Mouse (Mus musculus) embryonic stem cell, embryonic (primary cell): Measurements from ENCODE around the gene Vav3.

Experiments used
- CTCF ChIA-PET, 4 experiments: fragments of 300-600 bp in 2 of 4; fragments of 350-600 bp in 2 of 4; sonication (Branson Sonifier 250); formaldehyde crosslinking; loops; one replicate each; lab custom pipeline; 2022; ENCODE audit warnings: inconsistent platforms in 2 of 4; lab: Charles Lee
- POLR2A ChIA-PET, 4 experiments: fragments of 300-600 bp in 2 of 4; fragments of 350-600 bp in 2 of 4; sonication (Branson Sonifier 250); formaldehyde crosslinking; loops; one replicate each; lab custom pipeline; 2022; ENCODE audit warnings: antibody characterized with exemption in 4 of 4, inconsistent platforms in 1 of 4; lab: Charles Lee

The Vav3 gene

DNA sequence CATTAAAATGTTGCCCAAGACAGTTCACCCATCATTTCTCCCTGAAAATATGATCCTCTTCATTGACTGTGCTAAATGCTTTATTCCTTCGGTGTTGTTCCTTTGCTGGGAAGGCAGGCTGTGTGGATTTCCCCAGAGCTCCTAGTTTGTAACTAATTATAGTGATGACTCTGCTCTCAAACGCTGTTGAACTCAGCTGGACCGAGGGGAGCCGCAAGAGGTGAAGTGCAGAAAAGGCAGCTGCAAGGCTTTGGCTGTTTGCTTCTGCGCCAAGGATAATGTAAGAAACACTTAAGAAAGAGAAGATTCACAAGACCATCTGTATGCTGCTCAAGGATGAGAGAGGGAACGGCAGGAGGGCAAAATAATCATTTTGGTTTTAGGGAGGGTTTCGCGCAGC, 136.1 kb downstream of the Vav3 start:
- POLR2A ChIA-PET = no interaction called here
- CTCF ChIA-PET = interaction anchor here in 1 of 4 experiments (0.5 kb wide), 1 partner anchor 341 kb away, joined by 6 read pairs; no protein-coding TSS in a partner anchor

DNA sequence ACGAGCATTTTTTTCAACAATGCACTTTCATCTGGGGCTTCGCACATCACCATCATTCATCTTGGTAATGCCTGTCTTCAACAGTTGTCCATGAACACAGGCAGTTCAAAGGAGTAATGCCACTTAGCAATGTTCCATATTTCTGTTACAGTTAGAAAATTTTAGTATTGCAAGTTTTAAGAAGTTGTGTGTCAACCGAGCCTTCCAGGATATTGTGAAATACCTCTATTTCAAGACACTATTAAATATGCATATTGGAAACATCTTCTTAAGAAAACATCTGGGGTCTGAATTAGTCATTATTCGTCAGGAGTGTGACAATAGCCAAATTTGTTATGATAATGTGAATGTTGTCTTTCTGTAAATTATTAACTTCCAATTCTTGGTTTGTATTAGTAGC, 137.8 kb downstream of the Vav3 start:
- CTCF ChIA-PET = no interaction called here
- POLR2A ChIA-PET = no interaction called here

DNA sequence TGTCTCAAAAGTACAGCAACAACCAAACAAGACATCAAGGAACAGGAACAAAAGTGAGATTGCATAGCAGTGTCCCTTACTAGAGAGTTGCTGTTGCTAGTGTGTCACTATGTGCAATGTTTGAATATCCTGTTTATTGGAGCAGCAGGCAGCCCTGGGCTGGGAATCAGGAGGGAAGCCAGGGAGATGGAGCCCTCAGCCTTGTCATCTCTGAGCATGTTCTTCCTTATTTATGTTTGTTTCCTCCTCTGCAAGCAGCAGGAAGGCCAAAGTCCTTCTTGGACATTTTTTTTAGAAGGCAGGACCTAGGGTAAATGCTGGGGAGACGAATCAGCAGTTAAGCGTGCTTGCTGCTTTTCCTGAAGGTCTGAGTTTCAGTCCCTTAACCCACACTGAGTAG, 140.2 kb downstream of the Vav3 start:
- ChIA-PET CTCF (no interaction called here), POLR2A (no interaction called here)

DNA sequence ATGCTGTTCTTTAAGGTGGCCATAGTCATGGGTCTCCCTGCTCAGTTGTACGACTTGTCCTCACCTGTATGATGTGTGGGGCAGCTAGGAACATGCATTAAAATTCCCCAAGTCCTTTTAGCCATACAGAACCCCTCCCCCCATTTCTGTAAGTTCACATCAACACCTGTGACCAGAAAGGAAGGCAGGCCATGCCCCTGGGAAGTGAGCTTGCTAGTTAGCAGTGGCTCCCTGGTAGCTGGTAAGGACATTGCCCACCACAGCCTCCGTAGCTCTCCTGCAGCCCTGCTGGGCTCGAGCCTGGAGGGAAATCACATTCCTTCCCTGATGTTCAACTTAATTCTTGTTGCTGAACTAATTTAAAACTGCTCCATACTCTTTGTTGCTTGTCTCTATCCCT, 146.3 kb downstream of the Vav3 start:
- POLR2A ChIA-PET = no interaction called here

DNA sequence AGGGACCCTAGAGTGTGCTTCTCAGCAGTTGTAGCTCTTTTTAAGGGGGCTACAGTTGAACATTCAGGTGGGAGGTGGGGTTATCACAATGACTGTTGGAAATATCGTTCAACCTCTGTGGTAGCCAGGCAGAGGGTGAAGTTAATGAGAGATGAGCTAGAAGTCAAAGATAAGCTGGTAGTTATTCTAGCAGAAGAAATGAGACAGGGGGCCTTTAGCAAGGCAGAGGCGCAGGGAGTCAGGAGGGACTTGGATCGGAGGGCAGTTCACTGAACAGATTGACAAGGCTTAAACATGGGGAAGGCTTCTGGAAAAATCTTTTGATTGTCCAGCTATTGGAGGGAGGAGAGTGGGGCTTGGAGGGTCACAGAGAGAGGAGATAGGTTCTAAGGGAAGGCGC, 147.4 kb downstream of the Vav3 start:
- POLR2A ChIA-PET = no interaction called here
- CTCF ChIA-PET = no interaction called here

More for the DNA sequence above, 146.3 kb downstream of the Vav3 start:
- CTCF ChIA-PET = no interaction called here

DNA sequence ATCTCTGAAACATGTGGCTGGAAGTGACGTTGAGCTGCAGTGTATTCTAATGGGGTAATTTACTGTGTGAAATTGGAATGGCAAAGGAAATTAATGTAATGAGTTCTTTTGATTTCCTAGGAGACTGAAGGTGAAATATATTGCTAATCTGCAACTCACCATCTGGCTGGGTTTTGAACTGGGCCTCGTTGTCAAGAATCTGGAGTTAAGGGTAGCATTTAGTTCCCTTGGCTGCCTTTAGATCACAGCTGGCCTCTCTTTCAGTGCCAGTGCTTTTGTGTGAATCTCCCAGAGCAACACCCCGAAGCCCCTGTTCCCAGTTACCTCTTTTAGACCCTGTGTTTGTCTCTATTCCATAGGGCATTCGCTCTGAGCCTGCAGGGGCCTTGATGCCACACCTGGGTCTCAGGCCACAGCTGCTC, 148.3 kb downstream of the Vav3 start:
- POLR2A ChIA-PET = interaction anchor here in 1 of 4 experiments (0.5 kb wide), 1 partner anchor 202 kb away, joined by 3 read pairs; no protein-coding TSS in a partner anchor

DNA sequence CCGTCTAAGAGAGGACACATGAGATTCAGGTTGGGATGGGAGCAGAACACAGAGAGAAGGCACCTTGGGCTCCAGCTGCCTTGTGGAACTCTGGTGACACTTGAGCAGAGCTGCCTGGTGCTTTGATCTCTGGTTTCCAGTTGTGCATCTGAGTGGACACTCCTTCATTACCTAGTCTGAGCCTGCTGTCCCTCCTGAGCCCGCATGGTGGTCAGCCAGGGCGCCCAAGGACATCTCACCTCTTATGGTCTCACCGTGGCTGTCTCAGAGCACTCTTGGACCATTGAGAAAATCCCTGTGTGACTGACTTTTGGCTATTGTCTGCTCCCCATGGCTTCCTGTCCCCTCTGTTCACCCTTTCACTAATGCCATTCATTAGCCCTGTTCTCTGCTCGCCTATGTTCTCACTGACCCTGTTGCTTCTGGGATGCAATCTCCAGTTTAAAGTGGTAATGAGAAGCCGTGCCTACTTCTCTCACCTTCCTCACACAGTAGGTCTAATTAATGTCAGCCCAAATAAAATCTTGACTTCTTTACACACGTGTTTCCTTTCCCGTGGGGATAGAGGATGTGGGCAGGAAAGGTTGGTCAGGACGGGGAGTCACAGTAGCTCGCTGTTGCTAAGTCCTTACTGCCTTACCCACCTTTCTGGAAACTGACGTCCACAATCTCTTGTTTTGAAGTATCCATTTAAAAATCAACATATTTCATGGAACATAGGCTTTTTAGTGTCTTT, 150.3 kb downstream of the Vav3 start:
- POLR2A ChIA-PET = no interaction called here

More for the DNA sequence above, 148.3 kb downstream of the Vav3 start:
- CTCF ChIA-PET = interaction anchor here in 1 of 4 experiments (1.4 kb wide), 1 partner anchor 318 kb away, joined by 3 read pairs; no protein-coding TSS in a partner anchor

DNA sequence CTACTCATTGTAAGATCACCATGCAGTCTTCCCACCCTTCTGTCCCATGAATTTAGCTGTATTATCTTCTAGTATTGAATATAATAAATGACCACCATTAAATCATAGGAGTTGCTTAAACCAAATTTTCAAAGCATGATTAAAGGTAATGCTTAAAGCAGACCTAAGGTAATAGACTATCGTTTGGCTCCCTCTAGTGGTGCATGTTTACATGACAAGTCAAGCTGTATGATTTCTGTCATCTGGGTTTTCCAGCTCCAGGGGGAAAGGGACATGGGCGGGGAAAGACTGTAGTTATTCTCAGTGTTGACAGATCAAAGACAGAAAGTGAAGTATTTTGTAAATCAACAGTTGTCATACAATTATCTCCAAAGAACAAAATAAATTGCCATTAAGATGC, 151.1 kb downstream of the Vav3 start:
- CTCF ChIA-PET = interaction anchor here (0.5 to 2.2 kb wide), 18 partner anchors 19 to 528 kb away, joined by 3 to 9 read pairs (median 4); partner anchors contain the start of genes Fam102b (in 2 of the 4) and Slc25a24 (in 2 of the 4)
- POLR2A ChIA-PET = no interaction called here

More for the DNA sequence above, 150.3 kb downstream of the Vav3 start:
- CTCF ChIA-PET = interaction anchor here in 3 of 4 experiments (0.5 to 2.2 kb wide), 11 partner anchors 22 to 513 kb away, joined by 3 to 9 read pairs (median 4); partner anchors contain the start of genes Slc25a24 (in 2 of the 3) and Fam102b (in 1 of the 3)

DNA sequence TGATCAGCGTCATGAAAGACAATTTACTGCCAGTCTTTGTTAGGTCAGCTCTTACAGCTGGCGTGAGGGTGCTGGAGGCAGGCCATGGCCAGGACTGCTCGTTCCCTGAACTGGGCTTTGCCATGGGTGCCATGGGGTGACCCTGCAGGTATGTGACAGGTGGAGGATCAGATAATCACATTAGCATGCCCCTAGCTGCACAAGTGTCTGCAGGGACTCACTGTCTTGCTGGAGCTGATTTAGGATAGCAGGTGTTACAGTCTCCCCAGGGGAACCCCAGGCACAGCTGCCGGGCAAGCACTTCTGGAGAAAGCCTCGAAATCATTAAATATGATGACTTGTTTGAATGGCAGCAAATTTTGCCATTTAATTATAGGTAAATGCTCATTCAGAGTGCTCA, 156.0 kb downstream of the Vav3 start:
- ChIA-PET CTCF (no interaction called here), POLR2A (no interaction called here)

DNA sequence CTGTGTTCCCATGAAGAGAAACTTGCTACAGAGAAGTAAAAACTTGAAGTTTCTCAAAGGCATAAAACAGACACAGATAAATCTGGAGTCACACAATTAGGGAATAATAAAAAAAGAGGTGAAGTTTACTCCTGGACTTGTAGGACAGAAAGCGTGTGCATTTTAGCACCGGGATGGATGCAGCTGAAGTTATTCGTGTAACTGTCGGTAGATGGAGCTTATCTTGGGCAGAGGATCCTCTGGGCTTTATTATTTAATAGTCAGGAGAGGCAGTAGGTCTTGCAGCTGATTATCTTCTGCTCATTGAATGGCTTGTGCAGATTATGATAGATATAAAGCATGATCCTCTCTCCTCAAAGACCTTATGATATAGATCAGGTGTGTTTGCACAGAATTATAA, 156.6 kb downstream of the Vav3 start:
- CTCF ChIA-PET = no interaction called here
- POLR2A ChIA-PET = no interaction called here

DNA sequence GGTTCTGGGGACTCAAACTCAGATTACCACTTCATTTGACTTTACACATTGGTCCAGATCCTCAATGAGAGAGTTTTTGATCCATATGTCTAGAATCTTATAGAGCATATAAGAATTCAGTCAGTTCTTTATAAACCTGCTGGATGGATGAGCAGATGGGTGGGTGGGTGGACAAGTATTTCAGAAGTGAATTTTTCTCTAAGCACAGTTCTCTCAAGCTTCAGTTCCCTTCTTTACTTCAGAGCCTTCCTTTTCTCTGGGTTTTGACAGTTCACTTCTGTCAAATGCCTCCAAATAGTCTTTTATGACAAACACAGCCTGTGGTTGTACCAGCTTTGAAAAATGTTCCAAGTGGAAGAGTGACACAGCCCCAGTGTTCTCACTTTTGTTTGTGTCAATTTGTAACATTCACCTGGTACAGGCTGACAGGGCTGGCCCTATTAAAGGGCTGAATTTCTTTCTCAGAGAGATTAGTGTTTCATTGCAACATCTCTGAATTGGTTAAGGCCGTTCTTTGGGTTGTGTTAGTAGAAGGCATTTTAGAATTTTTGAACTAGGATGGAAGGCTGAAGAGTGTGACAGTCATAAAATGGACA, 159.5 kb downstream of the Vav3 start:
- ChIA-PET POLR2A (no interaction called here), CTCF (no interaction called here)

DNA sequence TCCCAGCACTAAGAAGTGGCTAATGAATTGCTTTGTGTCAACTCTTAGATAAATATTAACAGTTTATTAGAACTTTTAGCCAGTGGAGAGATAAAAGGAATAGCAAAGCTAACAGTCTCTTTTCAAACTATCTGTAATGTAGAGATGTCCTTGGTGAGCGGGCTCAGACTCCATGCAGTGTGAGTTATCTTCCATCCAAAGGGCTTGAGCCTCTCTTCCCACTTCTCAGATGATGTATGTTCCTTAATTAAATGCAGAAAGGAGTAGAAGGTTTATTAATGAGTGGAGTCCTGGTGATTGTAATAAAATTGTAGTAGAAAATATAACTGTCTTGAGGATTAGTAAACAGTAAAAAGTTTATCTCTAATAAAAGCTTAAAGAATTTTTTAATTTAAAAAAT, 169.3 kb downstream of the Vav3 start:
- ChIA-PET POLR2A (no interaction called here), CTCF (no interaction called here)

DNA sequence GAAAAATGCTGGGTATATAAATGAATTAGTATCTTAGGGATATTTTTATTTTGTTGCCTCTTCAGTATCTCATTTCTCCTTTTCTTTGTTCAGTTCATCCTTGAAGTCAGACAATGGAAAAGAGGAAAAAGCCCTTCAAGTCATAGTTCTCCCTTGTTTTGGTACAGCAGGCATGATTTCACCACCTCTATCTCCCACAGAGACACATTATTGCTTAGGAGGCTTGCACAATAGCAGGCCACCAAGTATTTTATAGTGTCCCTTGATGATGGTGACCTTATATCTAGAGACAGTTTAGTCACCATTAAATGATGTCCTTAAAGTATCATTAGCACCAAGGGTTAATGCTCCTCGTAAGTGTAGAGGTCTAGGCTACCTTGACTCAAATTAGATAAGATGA, 171.4 kb downstream of the Vav3 start:
- CTCF ChIA-PET = no interaction called here
- POLR2A ChIA-PET = no interaction called here

DNA sequence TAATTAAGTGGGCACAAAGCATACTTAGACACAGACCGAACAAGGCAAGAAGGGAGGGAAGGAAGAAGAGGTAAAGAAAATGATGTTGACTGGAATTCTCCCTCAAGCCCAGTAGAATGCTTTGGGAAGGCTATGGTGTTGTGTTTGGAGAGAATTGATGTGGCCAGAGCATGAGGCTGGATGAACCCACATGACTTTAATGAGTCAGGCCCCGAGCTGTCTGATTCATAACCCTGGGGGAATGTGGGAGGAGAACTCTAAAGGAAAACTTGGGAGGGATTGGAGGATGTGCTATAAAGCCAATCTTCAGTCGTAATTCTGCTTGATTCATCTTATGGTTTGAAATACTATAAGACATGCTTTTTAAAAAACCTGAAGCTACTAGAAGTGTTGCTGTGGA, 175.0 kb downstream of the Vav3 start:
- CTCF ChIA-PET = no interaction called here

DNA sequence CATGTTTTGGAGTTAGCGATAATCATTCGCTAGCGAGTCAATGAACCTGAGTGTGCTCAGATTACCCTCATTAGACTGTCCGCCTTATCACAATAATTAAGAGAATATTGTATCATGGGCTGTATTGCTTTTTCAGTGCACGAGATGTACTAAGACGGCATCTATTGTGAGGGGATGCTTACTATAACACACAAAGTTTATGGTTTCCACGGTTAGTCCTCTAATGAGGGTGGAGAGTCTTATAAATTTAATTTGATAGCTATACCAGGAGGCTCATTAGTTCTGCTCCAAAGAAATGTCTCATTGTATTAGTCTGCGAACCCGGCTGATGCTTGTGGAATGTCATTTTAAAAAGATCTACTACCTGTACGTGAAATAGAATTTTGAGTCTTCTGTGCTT, 175.9 kb downstream of the Vav3 start:
- CTCF ChIA-PET = interaction anchor here in 1 of 4 experiments (0.5 kb wide), 1 partner anchor 682 kb away, joined by 3 read pairs; no protein-coding TSS in a partner anchor

More for the DNA sequence above, 175.0 kb downstream of the Vav3 start:
- POLR2A ChIA-PET = no interaction called here

DNA sequence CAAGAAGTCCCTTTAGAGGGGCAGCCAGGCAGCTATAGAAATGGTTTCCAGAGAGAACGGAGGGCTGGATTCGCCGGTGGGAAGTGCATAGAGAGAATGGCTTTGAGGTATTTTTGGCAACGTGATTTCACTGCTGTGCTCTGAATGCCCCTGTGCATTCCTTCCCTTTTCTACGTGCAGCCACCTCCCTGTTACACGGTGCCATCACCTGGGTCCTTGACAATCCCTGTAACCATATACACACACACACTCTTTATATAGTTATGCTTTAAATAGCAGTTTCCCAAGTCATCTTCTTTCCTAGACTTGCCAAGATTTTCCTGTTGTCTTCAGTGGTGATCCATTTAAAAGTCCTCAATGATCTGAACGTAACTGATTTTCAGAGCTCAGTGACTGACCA, 181.7 kb downstream of the Vav3 start:
- POLR2A ChIA-PET = interaction anchor here in 1 of 4 experiments (0.6 kb wide), 1 partner anchor 175 kb away, joined by 3 read pairs; no protein-coding TSS in a partner anchor
- CTCF ChIA-PET = no interaction called here

More for the DNA sequence above, 175.9 kb downstream of the Vav3 start:
- POLR2A ChIA-PET = no interaction called here

DNA sequence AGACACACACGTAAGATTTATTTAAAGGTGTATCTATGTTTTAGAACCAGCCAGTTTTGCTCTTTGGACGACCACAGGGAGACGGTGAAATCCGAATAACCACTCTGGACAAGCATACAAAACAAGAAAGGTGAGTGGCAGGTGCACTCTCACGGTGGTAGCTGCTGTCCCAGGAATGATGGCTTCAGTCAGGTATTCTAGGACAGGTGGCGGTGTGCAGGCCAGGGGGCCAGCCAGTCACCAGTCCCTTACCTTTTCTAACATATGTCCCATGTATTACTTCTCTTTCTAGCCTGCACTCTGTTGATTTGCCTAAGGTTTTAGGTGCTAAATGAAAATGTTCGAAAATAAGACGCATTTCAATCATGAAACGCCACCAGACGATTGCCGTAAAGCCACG, 185.4 kb downstream of the Vav3 start:
- ChIA-PET POLR2A (no interaction called here), CTCF (interaction anchor here in 2 of 4 experiments (0.5 to 0.8 kb wide), 2 partner anchors 16 to 257 kb away, joined by 3 read pairs; no protein-coding TSS in a partner anchor)

DNA sequence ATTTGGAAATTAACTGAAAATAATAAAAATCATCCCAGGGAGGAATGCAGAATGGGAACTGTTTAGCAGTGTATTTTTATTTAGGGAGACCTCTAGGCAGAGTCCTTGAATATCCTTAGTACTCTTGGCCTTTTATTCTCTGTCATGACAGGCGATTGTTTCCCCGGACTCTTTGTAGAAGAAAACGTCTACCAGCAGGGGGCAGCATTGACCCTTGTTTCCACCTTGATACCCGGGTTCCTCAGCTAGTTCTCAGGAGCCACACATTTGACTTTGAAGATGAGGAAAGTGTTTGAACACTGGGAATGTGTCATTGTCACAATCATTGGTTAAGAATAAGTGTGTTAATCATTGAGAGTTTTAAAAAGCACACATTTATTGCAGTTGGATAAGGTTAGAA, 185.8 kb downstream of the Vav3 start:
- CTCF ChIA-PET = interaction anchor here in 1 of 4 experiments (0.5 kb wide), 1 partner anchor 16 kb away, joined by 3 read pairs; no protein-coding TSS in a partner anchor
- POLR2A ChIA-PET = no interaction called here

DNA sequence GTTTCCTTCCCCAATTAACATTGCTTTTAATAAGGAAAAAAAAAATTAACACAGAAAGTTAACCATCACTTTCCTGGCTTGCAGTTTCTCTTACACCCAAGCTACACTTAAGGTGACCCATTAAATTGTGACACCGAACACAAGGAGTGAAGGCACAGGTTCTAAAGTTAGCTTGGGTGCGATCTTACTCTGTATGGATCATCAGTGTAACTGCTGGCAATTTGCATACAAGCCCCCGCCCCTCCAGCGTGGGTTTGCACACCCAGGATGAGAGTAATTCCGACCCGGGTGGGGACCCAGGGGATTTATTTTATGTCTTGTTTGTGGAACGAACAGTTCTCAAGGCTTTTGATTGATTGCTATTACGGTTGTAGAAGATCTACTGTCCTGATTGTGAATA, 186.2 kb downstream of the Vav3 start:
- ChIA-PET POLR2A (no interaction called here), CTCF (no interaction called here)

DNA sequence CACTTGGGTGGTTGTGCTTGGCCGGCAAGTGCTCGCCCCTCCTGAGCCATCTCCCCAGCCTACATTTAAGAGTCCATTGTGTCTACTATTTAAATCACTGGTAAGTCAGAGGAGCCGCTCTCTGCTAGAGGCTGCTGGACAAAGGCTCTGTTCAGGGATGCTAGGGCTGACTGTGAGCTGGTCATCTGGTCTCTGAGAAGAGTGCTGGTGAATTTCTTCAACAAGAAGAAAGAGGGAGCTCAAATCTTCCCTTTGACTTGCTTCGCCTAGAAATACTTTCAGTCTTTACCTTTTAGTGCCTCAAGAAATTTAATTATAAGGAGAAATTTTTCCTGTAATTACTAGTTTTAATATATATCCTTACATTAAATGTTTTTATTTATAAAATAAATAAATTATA, 188.2 kb downstream of the Vav3 start:
- ChIA-PET CTCF (no interaction called here), POLR2A (no interaction called here)
